Mouse (Mus musculus) c-Kit-positive CD71-positive TER-119-positive erythroid progenitor cells, embryonic 14.5 days (primary cell): ENCODE data around the gene Tmcc2.
A peak's percentile ranks its signal among the peaks of the same experiment; 100 is the strongest.
"Not testable (repeated sequence)": the region's sequence is repeated elsewhere in the genome, so short reads cannot be mapped to it uniquely, and the experiment has no call there.

Experiments used
- DNase-seq: peaks from one replicate; pipeline ENCODE4 v3.0.0-alpha.2; 2013; ENCODE audit warnings: low spot score

Gene Tmcc2

DNA sequence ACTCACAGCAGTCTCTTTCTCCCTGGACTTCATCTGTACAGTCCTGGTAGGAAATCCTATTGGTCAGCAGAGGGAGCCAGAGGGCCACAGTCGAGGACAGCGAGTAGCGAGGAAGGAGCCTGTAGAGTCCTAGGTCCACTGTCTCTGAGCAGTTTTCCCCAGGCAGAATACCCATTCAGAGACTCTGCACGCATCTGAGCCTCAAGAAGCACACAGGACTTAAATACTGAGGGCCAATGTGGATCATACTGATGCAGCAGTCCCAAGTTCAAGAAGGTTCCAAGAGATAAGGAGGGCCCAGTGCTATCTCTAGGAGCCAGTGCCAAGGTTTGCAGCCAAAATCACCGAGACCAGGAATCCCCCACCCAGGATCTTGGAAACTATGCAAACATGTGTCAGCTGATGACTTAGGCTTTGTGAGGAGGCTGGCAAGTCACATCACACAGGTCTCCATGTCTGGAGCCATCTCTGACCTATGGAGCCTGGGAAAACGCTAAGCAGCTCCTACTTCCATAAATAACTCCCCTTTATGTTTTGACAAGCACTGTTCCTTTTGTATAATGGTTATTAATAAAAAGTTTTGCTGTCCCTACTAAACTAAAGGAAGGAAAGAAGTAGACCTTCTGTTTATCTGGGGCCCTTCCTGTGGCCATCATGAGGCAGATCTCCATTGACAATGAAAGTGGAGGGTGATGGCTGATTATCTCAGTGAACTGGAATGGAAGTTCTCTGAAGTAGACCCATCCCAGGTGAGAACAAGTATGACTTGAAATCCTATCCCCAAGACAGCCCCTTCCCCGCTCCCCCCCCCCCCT lies 23.2 kb downstream of the Tmcc2 start:
- peak; percentile 95 for DNase-seq

- no peak for DNase-seq
Observed at GRCm38 (mm10) chr1:132366937-132367336, 24.1 kb downstream of the Tmcc2 start.

DNA sequence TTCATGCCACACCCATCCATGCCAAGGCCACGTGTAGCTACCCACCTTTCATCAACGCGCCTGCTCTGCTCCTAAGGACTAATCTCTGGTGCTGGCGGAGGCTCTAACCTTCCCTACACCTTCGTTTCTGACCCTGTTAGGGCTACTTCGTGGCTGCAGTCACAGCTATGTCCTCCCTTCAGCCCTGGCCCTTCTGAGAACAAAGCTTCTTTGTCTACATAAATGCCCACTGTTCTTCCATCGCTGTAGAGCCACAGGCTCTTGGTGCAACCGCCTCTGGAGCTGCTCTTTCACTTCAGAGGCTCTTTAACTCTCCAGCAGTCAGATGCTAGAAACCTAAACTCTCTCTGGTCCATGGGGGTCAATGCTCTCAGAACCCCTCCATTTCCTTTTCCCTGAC lies 24.8 kb downstream of the Tmcc2 start:
- DNase-seq = no peak

DNA sequence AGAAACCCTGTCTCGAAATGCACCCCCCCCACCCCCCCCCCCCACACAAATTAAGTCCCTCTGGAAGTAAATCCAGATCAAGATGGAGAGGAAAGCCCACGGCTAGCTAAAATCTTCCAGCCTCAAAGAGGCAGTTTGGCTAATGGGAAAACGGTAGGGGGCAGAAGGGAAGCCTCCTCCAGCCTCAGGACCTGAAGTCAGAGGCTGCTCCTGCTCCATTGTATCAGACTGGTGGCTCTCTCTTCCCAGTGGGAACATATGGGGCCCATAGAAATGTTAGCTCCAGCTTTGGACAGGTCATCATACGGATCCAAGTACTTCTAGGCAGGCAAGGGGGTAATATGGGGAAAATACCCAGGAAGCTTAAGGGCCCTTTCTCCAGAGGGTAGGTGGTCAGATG lies 25.4 kb downstream of the Tmcc2 start:
- DNase-seq = no peak

DNA sequence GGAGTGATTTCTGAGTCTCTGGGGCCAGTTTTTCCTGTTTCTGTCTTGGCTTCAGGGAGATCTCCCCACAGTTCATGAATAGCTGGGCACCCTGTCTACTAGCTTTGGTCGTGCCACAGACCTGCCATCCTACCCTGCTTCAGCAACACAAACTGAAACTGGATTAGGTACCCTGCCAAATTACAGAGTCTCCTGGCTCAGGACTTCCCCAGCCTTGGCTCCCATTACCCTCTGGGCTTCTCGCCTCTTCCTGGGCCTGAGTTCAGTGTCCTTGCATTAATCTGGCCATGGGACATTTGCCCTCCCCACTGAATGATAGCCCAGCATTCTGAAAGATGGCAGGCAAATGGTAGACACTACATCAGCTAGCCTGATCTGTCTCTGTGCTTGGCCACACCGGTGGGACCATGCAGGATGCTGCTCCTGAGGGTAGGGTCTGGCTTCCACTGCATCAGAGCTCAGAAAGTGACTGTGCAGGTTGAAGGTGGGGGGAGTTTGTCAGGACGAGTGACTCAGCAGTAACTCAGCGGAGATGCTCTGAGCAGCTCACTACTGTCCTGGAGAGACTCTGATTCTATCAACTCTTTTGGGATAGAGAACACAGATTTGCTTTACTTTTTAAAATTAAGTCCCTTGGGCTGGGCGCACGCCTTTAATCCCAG lies 26.1 kb downstream of the Tmcc2 start:
- no peak for DNase-seq

- DNase-seq = no peak
Observed at GRCm38 (mm10) chr1:132364388-132364787, 26.7 kb downstream of the Tmcc2 start.

GRCm38 (mm10) chr1:132361959-132362358 lies 29.1 kb downstream of the Tmcc2 start:
- no peak for DNase-seq

GRCm38 (mm10) chr1:132356841-132357240 lies 34.2 kb downstream of the Tmcc2 start:
- DNase-seq = no peak

DNA sequence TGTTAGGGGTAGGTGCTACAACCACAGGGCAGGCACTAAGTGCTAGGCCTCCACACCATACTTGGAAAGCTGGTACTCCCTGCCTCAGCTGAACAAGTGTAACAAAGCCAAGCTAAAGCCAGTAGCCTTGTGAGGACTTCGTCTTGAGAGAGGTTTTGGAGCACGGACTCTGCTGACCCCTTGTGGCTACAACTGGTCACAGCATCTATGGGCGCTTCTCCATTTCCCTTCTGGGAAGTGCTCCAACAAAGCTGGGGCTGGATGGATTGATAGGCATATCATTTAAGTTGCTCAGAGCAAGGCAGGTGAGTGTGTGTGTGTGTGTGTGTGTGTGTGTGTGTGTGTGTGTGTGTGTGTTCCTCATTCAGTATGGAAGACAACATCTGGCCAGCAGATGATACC lies 35.2 kb downstream of the Tmcc2 start:
- peak; percentile 81 for DNase-seq

- no peak for DNase-seq
Observed at GRCm38 (mm10) chr1:132355162-132355601, 35.9 kb downstream of the Tmcc2 start.

- no peak for DNase-seq
Observed at GRCm38 (mm10) chr1:132354234-132354633, 36.8 kb downstream of the Tmcc2 start.

DNA sequence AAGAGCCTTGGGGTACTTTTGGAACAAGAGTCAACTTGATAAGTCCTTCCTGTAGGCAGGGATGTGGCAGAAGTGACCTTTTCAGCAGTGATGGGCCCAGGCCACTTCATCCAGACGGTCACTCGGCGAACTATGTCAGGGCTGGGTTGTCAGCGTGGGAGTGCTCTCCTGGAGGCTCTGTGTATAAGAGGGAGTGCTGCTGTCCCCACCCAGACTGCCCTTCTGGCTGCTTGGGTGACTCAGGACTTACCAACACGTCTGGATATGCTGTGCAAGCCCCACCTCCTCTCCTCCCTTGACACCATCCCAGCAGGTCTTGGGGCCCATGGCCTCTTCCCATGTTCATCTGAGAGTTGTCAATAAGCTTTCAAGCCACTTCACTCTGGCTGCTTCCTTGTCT lies 37.7 kb downstream of the Tmcc2 start:
- DNase-seq = no peak

GRCm38 (mm10) chr1:132351058-132351457 lies 40.0 kb downstream of the Tmcc2 start:
- DNase-seq = no peak

- not testable (repeated sequence) for DNase-seq
Observed at GRCm38 (mm10) chr1:132349601-132350000, 41.5 kb downstream of the Tmcc2 start.

DNA sequence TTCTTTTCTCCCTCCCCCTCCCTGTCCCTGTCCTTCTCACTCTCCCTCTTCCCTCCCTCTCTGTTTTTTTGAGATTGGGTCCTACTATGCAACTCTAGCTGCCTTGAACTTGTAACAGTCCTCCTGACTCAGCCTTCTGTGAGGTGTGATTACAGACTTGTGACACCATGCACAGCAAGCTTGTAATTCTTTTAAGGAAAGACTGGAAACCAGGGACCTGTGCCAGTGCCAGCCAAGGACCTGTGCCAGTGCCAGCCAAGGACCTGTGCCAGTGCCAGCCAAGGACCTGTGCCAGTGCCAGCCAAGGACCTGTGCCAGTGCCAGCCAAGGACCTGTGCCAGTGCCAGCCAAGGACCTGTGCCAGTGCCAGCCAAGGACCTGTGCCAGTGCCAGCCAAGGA lies 42.0 kb downstream of the Tmcc2 start:
- DNase-seq = not testable (repeated sequence)

DNA sequence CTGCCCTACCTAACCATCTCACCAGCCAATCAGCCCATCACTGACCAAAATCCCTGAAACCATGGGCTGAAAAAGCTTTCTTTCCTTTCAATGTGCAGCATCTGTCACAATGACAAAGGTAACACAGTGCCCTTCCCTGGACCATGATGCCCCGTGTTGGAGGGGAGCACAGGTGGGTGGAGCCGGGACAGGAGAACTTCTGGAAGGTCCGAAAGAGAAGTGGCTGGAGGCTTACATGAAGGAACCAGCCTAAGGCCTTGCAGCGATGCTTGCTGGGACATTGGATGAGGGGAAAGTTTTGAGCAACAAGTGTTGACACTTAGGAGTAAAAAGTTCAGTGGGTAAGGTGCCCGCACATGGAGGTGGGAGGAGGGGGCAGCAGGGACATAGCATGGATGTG lies 42.7 kb downstream of the Tmcc2 start:
- DNase-seq = no peak

DNA sequence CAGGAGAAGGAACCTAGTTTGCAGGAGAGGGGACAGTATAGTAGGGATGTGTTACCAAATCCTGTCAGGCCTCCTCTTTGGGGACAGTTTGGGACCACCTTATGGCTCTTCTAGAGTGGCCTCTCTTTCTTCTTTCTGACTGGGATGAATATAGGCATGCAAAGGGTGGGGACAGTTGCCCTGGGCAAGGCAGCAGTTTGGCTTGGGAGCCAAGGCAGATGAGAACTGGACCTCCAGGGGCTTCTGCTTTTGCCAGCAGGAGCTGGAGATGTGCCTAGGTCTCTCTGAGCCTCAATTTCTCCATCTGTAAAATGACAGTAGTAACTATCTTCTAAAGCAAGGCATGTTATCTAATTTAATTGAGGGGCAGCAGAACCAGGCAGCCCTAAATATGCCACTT lies 44.1 kb downstream of the Tmcc2 start:
- DNase-seq = no peak

DNA sequence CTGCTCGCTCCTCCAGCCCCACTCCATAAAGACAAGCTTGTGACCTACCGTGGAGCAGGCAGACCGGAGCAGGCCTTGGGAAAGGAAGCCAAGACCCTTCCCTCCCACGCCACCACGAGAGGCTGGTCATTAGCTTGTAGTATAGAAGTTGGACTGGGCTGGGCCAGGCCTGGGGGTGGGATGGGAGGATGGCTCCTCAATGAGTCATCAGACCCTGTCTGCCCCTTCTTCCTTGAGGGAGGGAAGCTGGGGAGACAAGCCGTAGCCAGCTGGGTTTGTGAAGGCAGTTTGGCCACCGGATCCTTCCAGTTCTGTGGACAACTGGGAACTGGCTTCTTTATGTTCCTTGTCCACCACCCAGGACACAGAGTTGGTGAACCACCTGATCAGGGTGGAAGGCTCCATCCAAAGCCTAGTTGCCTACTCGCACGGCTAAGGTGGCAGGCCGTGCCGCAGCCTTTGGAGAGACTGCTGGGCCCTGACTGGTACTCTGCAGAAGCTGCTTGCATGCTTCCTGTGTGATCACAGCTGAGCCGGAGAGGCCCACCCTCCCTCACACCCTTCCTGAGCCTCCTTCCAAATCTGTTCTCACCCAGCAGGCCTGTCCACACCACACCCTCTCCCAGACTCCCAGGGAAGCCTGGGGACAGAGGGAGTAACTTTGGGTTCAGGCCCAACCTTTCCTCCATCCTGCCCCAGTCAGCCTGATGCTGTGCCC lies 44.8 kb downstream of the Tmcc2 start:
- no peak for DNase-seq

DNA sequence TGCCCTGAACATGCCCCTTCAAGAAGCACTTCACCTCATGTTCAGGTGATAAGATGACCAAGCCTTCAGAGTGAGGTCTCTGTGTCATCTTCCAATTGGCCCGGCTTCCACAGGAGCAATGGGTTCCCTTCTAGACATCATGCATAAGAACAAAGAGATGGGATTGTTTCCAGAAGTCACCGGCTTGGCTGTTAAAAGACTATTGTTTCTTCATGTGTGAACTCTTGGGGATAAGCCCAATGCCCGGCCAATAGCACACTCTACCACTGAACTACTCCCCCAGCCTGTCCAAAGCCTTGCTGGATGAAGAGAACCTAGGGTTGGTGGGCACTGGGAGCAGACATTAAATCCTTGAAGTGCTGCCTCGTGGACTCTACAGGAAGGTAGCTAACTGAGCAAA lies 45.6 kb downstream of the Tmcc2 start:
- no peak for DNase-seq

- DNase-seq = no peak
Observed at GRCm38 (mm10) chr1:132343656-132344055, 47.4 kb downstream of the Tmcc2 start.

DNA sequence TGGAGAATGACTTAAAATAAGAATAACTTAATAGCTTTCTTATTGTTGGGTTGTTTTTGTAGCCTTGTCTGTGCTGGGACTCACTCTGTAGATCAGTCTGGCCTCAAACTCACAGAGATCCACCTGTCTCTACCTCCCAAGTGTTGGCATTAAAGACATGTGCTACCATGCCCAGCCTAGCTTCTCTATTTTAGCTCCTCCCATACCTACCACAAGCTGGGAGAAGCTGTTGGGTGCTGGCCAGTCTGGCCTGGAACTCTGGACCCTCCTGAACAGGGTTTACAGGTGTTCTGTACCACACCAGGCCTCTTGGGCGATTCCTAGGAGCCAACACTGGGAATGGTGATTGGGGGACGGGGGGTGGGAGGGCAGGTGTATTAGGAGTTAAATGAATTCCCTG lies 47.9 kb downstream of the Tmcc2 start:
- DNase-seq = no peak

DNA sequence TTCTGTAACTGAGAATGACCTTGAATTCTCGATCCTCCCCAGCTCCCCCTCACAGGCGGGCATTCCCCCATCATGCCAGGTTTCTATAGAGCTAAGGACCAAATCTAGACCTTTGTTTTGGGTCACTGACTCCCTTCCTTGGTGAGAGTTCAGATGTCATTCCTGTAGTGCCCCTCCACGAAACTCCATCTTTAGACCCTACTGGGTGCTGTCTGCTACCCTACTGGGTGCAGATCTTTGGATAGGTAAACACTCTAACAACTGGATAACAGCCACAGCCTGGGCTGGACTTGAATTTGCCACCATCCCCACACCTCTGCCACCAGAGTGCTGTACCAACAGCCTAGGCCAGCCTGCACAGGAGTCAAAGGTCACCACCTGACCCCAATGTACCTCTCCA lies 48.6 kb downstream of the Tmcc2 start:
- no peak for DNase-seq
